24 mouse cellular contexts compared by ENCODE assay signal in the genomic region with DNA sequence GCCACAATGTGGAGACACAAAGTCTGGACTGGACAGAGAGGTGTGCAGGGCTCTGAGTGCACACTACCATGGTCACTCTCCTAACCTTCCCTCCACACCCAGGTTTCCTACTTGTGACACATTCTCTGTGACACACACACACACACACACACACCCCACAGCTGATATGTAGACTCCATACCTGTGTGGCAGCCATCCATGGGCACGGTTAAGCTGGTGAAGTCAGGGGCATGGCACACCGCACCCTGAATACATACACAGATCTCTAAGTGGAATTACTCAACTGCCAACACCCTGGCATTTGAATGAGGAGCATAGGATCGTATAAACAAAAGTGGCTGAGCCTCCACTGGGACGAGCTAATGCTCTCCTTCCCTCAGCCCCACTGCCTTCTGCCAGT. TPM values are rescaled to one million over a fixed set of nuclear protein-coding genes. Genes with fewer than 3 reads are reported as not detected.
"Had no signal": no experiment of that assay in that cellular context is flagged by ENCODE, and none has a peak within 500 bp of the region (broad histone marks: within the 10 kb centered on the region; RNA-seq: fewer than 3 reads in every experiment).

No protein-coding gene starts in this region.

- DNase-seq: kidney, postnatal 14 days; layer of hippocampus, adult 9-11 months; right cerebral cortex, adult 18-20 months; right cerebral cortex, postnatal 4 days had no signal

- H3K9ac ChIP-seq: limb, embryonic 13.5 days; liver, embryonic 12.5 days; liver, embryonic 15.5 days; midbrain, embryonic 12.5 days; midbrain, embryonic 15.5 days; neural tube, embryonic 12.5 days; neural tube, embryonic 15.5 days had no signal

- H3K27ac ChIP-seq: layer of hippocampus, adult 2 months; limb, embryonic 10.5 days; limb, embryonic 13.5 days; liver, embryonic 12.5 days; liver, embryonic 15.5 days; macrophage; midbrain, embryonic 12.5 days; midbrain, embryonic 15.5 days; neural tube, embryonic 12.5 days; neural tube, embryonic 15.5 days had no signal

- H3K4me2 ChIP-seq: limb, embryonic 13.5 days; liver, embryonic 12.5 days; liver, embryonic 15.5 days; midbrain, embryonic 12.5 days; midbrain, embryonic 15.5 days; neural tube, embryonic 12.5 days; neural tube, embryonic 15.5 days had no signal

- H3K9me3 ChIP-seq: limb, embryonic 10.5 days; limb, embryonic 13.5 days; liver, embryonic 12.5 days; liver, embryonic 15.5 days; midbrain, embryonic 12.5 days; midbrain, embryonic 15.5 days; neural tube, embryonic 12.5 days; neural tube, embryonic 15.5 days had no signal

- H3K27me3 ChIP-seq: liver, embryonic 15.5 days; midbrain, embryonic 15.5 days; neural tube, embryonic 15.5 days had no signal

- H3K4me1 ChIP-seq: limb, embryonic 10.5 days; liver, embryonic 12.5 days; liver, embryonic 15.5 days; midbrain, embryonic 15.5 days; neural tube, embryonic 12.5 days; neural tube, embryonic 15.5 days had no signal

- H3K36me3 ChIP-seq: limb, embryonic 10.5 days; limb, embryonic 13.5 days; liver, embryonic 12.5 days; liver, embryonic 15.5 days; midbrain, embryonic 12.5 days; midbrain, embryonic 15.5 days; neural tube, embryonic 12.5 days; neural tube, embryonic 15.5 days had no signal

- H3K4me3 ChIP-seq: layer of hippocampus, adult 2 months; limb, embryonic 10.5 days; limb, embryonic 13.5 days; liver, embryonic 12.5 days; liver, embryonic 15.5 days; midbrain, embryonic 12.5 days; midbrain, embryonic 15.5 days; neural tube, embryonic 12.5 days; neural tube, embryonic 15.5 days had no signal

- ATAC-seq: intestine, embryonic 16.5 days; liver, embryonic 12.5 days; midbrain, embryonic 15.5 days had no signal

RNA-seq across cellular contexts. Expression of gene Wfdc5, which starts 1.8 kb away (rescaled TPM):
- total RNA-seq: layer of hippocampus, adult 2 months; layer of hippocampus, postnatal 25 days; left cerebral cortex, adult 18-20 months; left cerebral cortex, postnatal 25 days; megakaryocyte, adult 5-6 weeks had no signal
- polyA plus RNA-seq: intestine, embryonic 16.5 days; kidney, adult 2 months; kidney, embryonic 14.5 days; large intestine, adult 2 months; limb, embryonic 10.5 days; limb, embryonic 13.5 days; liver, embryonic 12.5 days; liver, embryonic 15.5 days; macrophage; midbrain, embryonic 12.5 days; midbrain, embryonic 15.5 days; neural tube, embryonic 12.5 days; neural tube, embryonic 15.5 days; stomach, embryonic 14.5 days had no signal

RNA-seq across cellular contexts. Expression of gene Wfdc12, which starts 9.6 kb away (rescaled TPM):
- total RNA-seq: layer of hippocampus, adult 2 months; layer of hippocampus, postnatal 25 days; left cerebral cortex, adult 18-20 months; left cerebral cortex, postnatal 25 days; megakaryocyte, adult 5-6 weeks had no signal
- polyA plus RNA-seq: intestine, embryonic 16.5 days; kidney, adult 2 months; kidney, embryonic 14.5 days; large intestine, adult 2 months; limb, embryonic 10.5 days; limb, embryonic 13.5 days; liver, embryonic 12.5 days; liver, embryonic 15.5 days; macrophage; midbrain, embryonic 12.5 days; midbrain, embryonic 15.5 days; neural tube, embryonic 12.5 days; neural tube, embryonic 15.5 days; stomach, embryonic 14.5 days had no signal

RNA-seq across cellular contexts. Expression of gene Kcns1, which starts 9.9 kb away (rescaled TPM):
- total RNA-seq: megakaryocyte, adult 5-6 weeks had no signal
- polyA plus RNA-seq: kidney, embryonic 14.5 days; liver, embryonic 12.5 days; liver, embryonic 15.5 days; macrophage had no signal

RNA-seq across cellular contexts. Expression of gene Wfdc15a, which starts 19.2 kb away (rescaled TPM):
- total RNA-seq: layer of hippocampus, adult 2 months; layer of hippocampus, postnatal 25 days; left cerebral cortex, adult 18-20 months; left cerebral cortex, postnatal 25 days; megakaryocyte, adult 5-6 weeks had no signal
- polyA plus RNA-seq: intestine, embryonic 16.5 days; kidney, embryonic 14.5 days; large intestine, adult 2 months; limb, embryonic 10.5 days; limb, embryonic 13.5 days; liver, embryonic 12.5 days; liver, embryonic 15.5 days; macrophage; midbrain, embryonic 12.5 days; midbrain, embryonic 15.5 days; neural tube, embryonic 12.5 days; neural tube, embryonic 15.5 days; stomach, embryonic 14.5 days; thymus, adult 2 months had no signal

RNA-seq across cellular contexts. Expression of gene Wfdc15b, which starts 40.7 kb away (rescaled TPM):
- total RNA-seq: layer of hippocampus, adult 2 months; layer of hippocampus, postnatal 25 days; left cerebral cortex, adult 18-20 months; left cerebral cortex, postnatal 25 days; megakaryocyte, adult 5-6 weeks had no signal
- polyA plus RNA-seq: large intestine, adult 2 months; limb, embryonic 10.5 days; limb, embryonic 13.5 days; liver, embryonic 12.5 days; liver, embryonic 15.5 days; macrophage; midbrain, embryonic 12.5 days; midbrain, embryonic 15.5 days; neural tube, embryonic 12.5 days; neural tube, embryonic 15.5 days; thymus, adult 2 months had no signal
